Mouse (Mus musculus) stomach, postnatal 0 days (tissue): ENCODE data around the gene Tomm20l.

Source experiments
- CTCF ChIP-seq: IDR thresholded peaks from 2 replicates; pipeline ENCODE4 v1.5.1; 2016; ENCODE audit warnings: antibody characterized with exemption, low read depth, mild to moderate bottlenecking, moderate library complexity
- EP300 ChIP-seq: optimal IDR thresholded peaks from 2 replicates; pipeline ENCODE3; 2016; ENCODE audit warnings: antibody characterized with exemption

DNA sequence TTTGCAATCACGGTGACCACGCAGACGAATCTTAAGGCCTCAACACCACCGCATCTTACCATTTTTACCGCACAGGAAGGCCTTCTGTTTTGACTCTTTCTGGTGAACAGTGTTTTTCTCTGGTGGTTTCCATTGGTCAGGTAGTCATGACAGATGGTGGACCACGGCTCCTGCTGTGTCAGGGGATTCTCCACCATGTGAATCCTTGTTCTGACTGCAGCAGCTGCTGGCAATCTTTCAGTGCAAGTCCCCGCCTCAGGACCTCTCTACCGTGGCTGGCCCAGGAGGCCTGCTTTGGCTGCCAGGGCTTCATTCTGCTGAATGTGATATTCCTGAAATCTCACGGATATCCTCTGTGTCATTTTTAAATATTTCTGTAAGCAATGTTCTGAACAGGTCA lies 12.1 kb downstream of the Tomm20l start:
- no peak for TF ChIP-seq CTCF
- no peak for TF ChIP-seq EP300
